Mouse (Mus musculus) kidney, adult 18-20 months (tissue): ENCODE data around the gene Olfr1226.
"Not testable (repeated sequence)": the region's sequence is repeated elsewhere in the genome, so short reads cannot be mapped to it uniquely, and the experiment has no call there.

Experiments used
- DNase-seq: peaks from one replicate; pipeline ENCODE4 v3.0.0; 2021

Gene Olfr1226

GRCm38 (mm10) chr2:89199948-89200347 lies at the start of gene Olfr1226:
Olfr1226 (minus strand) TSS chr2:89200048.
- DNase-seq, result no peak

- no peak for DNase-seq
Observed at GRCm38 (mm10) chr2:89196325-89196982, 3.4 kb downstream of the Olfr1226 start.

GRCm38 (mm10) chr2:89174569-89174968 lies 25.3 kb downstream of the Olfr1226 start, which contains the start of gene Olfr1225:
Olfr1225 (minus strand) TSS chr2:89174669.
- no peak for DNase-seq

GRCm38 (mm10) chr2:89164711-89165110 lies 35.1 kb downstream of the Olfr1226 start:
- not testable (repeated sequence) for DNase-seq

GRCm38 (mm10) chr2:89163991-89164390 lies 35.9 kb downstream of the Olfr1226 start, which contains the start of gene Olfr1224-ps1:
Olfr1224-ps1 (minus strand) TSS chr2:89164091.
- not testable (repeated sequence) for DNase-seq

GRCm38 (mm10) chr2:89151460-89151859 lies 48.4 kb downstream of the Olfr1226 start, which contains the start of gene Olfr1223:
Olfr1223 (minus strand) TSS chr2:89151560.
- DNase-seq, result no peak
